Mouse (Mus musculus) embryonic facial prominence, embryonic 13.5 days (tissue): ENCODE measurements around the gene Ccdc82. TPM values are rescaled to one million over a fixed set of nuclear protein-coding genes. Genes with fewer than 3 reads are reported as not detected.

Experiments
- ATAC-seq: fragments of 200-750 bp; cut with Nextera tagmentation; 2 replicates; pipeline ENCODE4 v1.8.0; 2017; ENCODE audit warnings: low read depth; ENCODE audit not compliant: insufficient number of reproducible peaks, insufficient read depth, low FRiP score, low TSS enrichment
- H3K27ac ChIP-seq: fragments of 300-500 bp; sonication (generic); 2 replicates; pipeline ENCODE4 v1.5.1; 2015; ENCODE audit warnings: moderate library complexity, mild to moderate bottlenecking, inconsistent platforms
- H3K27me3 ChIP-seq: fragments of 300-500 bp; sonication (generic); 2 replicates; pipeline ENCODE4 v1.6.1; 2015; ENCODE audit warnings: mild to moderate bottlenecking, inconsistent platforms
- H3K36me3 ChIP-seq: fragments of 300-500 bp; sonication (generic); 2 replicates; pipeline ENCODE4 v1.6.1; 2015; ENCODE audit warnings: mild to moderate bottlenecking, inconsistent platforms
- H3K4me1 ChIP-seq: fragments of 300-500 bp; sonication (generic); 2 replicates; pipeline ENCODE4 v1.6.1; 2015; ENCODE audit warnings: inconsistent platforms
- H3K4me2 ChIP-seq: fragments of 300-500 bp; sonication (generic); 2 replicates; pipeline ENCODE4 v1.6.1; 2015; ENCODE audit warnings: moderate library complexity, mild to moderate bottlenecking, inconsistent platforms
- H3K4me3 ChIP-seq: fragments of 300-500 bp; sonication (generic); 2 replicates; pipeline ENCODE4 v1.5.1; 2015; ENCODE audit warnings: mild to moderate bottlenecking, inconsistent platforms
- H3K9ac ChIP-seq: fragments of 300-500 bp; sonication (generic); 2 replicates; pipeline ENCODE4 v1.6.1; 2015; ENCODE audit warnings: mild to moderate bottlenecking, inconsistent platforms
- H3K9me3 ChIP-seq: fragments of 300-500 bp; sonication (generic); 2 replicates; pipeline ENCODE4 v1.6.1; 2016; ENCODE audit warnings: inconsistent platforms
- WGBS: fragments of 180-500 bp; shearing (Covaris S2); methylation state at CpG from one replicate; pipeline ENCODE4 v1.1.7; 2015; ENCODE audit warnings: mixed read lengths; 5-methylcytosine and 5-hydroxymethylcytosine counted together
- polyA plus RNA-seq: library from polyadenylated mRNA; unstranded; fragments of >200 nt; fragmentation: Nextera tagmentation; extraction: Ambion mirVana; gene quantifications from 2 replicates; pipeline ENCODE4 v1.2.1, GENCODE M21; 2015

Gene Ccdc82
- 7.1 and 8.4 TPM in 2 replicates for polyA plus RNA-seq

GRCm38 (mm10) chr9:13246815-13247638 lies at the start of gene Ccdc82:
TSS of gene Ccdc82 (plus strand) at chr9:13246955.
- Histone ChIP-seq H3K27ac (peak within 1 kb of the TSS; percentile 78), H3K9me3 (no peaks in the 10 kb centered on the region), H3K4me3 (peak within 1 kb of the TSS; percentile 54), H3K9ac (peak within 1 kb of the TSS; percentile 82), H3K36me3 (no peaks in the 10 kb centered on the region), H3K4me2 (peak within 1 kb of the TSS; percentile 84), H3K4me1 (peaks cover 19% of the 10 kb centered on the region), H3K27me3 (no peaks in the 10 kb centered on the region)
- WGBS, result 4% methylated on average over 32 of the region's 39 CpGs
- ATAC-seq, result peak; percentile 99

- no peak overlapping the region for H3K27ac ChIP-seq
- no peak for ATAC-seq
- no peak overlapping the region for H3K4me2 ChIP-seq
- no peak overlapping the region for H3K4me3 ChIP-seq
- H3K9me3 ChIP-seq, result no peaks in the 10 kb centered on the region
- H3K9ac ChIP-seq, result no peak overlapping the region
- H3K27me3 ChIP-seq, result no peaks in the 10 kb centered on the region
- 73% methylated on average over 3 of the region's 3 CpGs for WGBS
- no peaks in the 10 kb centered on the region for H3K4me1 ChIP-seq
- no peaks in the 10 kb centered on the region for H3K36me3 ChIP-seq
Measured at GRCm38 (mm10) chr9:13200079-13200478, 46.7 kb upstream of the Ccdc82 start.

- H3K27me3 ChIP-seq, result no peaks in the 10 kb centered on the region
- WGBS, result 86% methylated on average over 1 of the region's 1 CpGs
- ATAC-seq, result no peak
- no peak overlapping the region for H3K27ac ChIP-seq
- no peak overlapping the region for H3K4me3 ChIP-seq
- no peaks in the 10 kb centered on the region for H3K36me3 ChIP-seq
- no peaks in the 10 kb centered on the region for H3K9me3 ChIP-seq
- no peak overlapping the region for H3K4me2 ChIP-seq
- no peak overlapping the region for H3K9ac ChIP-seq
- H3K4me1 ChIP-seq, result no peaks in the 10 kb centered on the region
Measured at GRCm38 (mm10) chr9:13203109-13203508, 43.6 kb upstream of the Ccdc82 start.

GRCm38 (mm10) chr9:13203681-13204080 lies 43.1 kb upstream of the Ccdc82 start:
- no peak for ATAC-seq
- no peaks in the 10 kb centered on the region for H3K4me1 ChIP-seq
- no peak overlapping the region for H3K4me3 ChIP-seq
- no peak overlapping the region for H3K27ac ChIP-seq
- no peaks in the 10 kb centered on the region for H3K27me3 ChIP-seq
- no peak overlapping the region for H3K9ac ChIP-seq
- WGBS, result 86% methylated on average over 5 of the region's 5 CpGs
- no peak overlapping the region for H3K4me2 ChIP-seq
- no peaks in the 10 kb centered on the region for H3K9me3 ChIP-seq
- H3K36me3 ChIP-seq, result no peaks in the 10 kb centered on the region

GRCm38 (mm10) chr9:13206369-13206768 lies 40.4 kb upstream of the Ccdc82 start:
- no peak overlapping the region for H3K9ac ChIP-seq
- H3K27me3 ChIP-seq, result no peaks in the 10 kb centered on the region
- H3K9me3 ChIP-seq, result no peaks in the 10 kb centered on the region
- H3K36me3 ChIP-seq, result no peaks in the 10 kb centered on the region
- H3K4me3 ChIP-seq, result no peak overlapping the region
- WGBS, result 59% methylated on average over 2 of the region's 2 CpGs
- no peaks in the 10 kb centered on the region for H3K4me1 ChIP-seq
- no peak overlapping the region for H3K4me2 ChIP-seq
- no peak overlapping the region for H3K27ac ChIP-seq
- no peak for ATAC-seq

GRCm38 (mm10) chr9:13225872-13226271 lies 20.9 kb upstream of the Ccdc82 start:
- H3K36me3 ChIP-seq, result no peaks in the 10 kb centered on the region
- H3K4me2 ChIP-seq, result no peak overlapping the region
- no peaks in the 10 kb centered on the region for H3K27me3 ChIP-seq
- H3K4me1 ChIP-seq, result no peaks in the 10 kb centered on the region
- no peak overlapping the region for H3K27ac ChIP-seq
- no peak overlapping the region for H3K9ac ChIP-seq
- H3K9me3 ChIP-seq, result peaks cover 9% of the 10 kb centered on the region
- H3K4me3 ChIP-seq, result no peak overlapping the region
- no peak; the same call in 1 of the 2 replicates for ATAC-seq
- 91% methylated on average over 1 of the region's 1 CpGs for WGBS

- WGBS, result 6% methylated on average over 4 of the region's 4 CpGs
- no peak overlapping the region for H3K27ac ChIP-seq
- no peak overlapping the region for H3K4me2 ChIP-seq
- no peaks in the 10 kb centered on the region for H3K27me3 ChIP-seq
- no peak overlapping the region for H3K4me3 ChIP-seq
- 0 out of 2 replicates have a peak, but pooled peaks cover 3% of the 10 kb centered on the region for H3K4me1 ChIP-seq
- peaks cover 9% of the 10 kb centered on the region for H3K9me3 ChIP-seq
- no peak for ATAC-seq
- H3K36me3 ChIP-seq, result no peaks in the 10 kb centered on the region
- H3K9ac ChIP-seq, result no peak overlapping the region
Measured at GRCm38 (mm10) chr9:13230553-13230952, 16.2 kb upstream of the Ccdc82 start.

- no peak overlapping the region for H3K4me3 ChIP-seq
- WGBS, result 16% methylated on average over 5 of the region's 5 CpGs
- no peak overlapping the region for H3K9ac ChIP-seq
- no peak overlapping the region for H3K27ac ChIP-seq
- no peak overlapping the region for H3K4me2 ChIP-seq
- H3K4me1 ChIP-seq, result 0 out of 2 replicates have a peak, but pooled peaks cover 3% of the 10 kb centered on the region
- H3K9me3 ChIP-seq, result peaks cover 9% of the 10 kb centered on the region
- no peaks in the 10 kb centered on the region for H3K27me3 ChIP-seq
- H3K36me3 ChIP-seq, result no peaks in the 10 kb centered on the region
- no peak for ATAC-seq
Measured at GRCm38 (mm10) chr9:13231545-13232216, 15.1 kb upstream of the Ccdc82 start.

- no peak for ATAC-seq
- H3K4me1 ChIP-seq, result peaks cover 16% of the 10 kb centered on the region
Measured at GRCm38 (mm10) chr9:13242321-13242720, 4.4 kb upstream of the Ccdc82 start.

GRCm38 (mm10) chr9:13245481-13245880 lies 1.3 kb upstream of the Ccdc82 start, which contains the start of gene Jrkl:
TSS of gene Jrkl (minus strand) at chr9:13245829.
- peak within 1 kb of the TSS; percentile 54 for H3K4me3 ChIP-seq
- H3K4me1 ChIP-seq, result peaks cover 19% of the 10 kb centered on the region
- no peak for ATAC-seq
- H3K27me3 ChIP-seq, result no peaks in the 10 kb centered on the region
- no peaks in the 10 kb centered on the region for H3K9me3 ChIP-seq
- peak within 1 kb of the TSS; percentile 65 for H3K4me2 ChIP-seq
- peak within 1 kb of the TSS; percentile 76 for H3K27ac ChIP-seq
- no peaks in the 10 kb centered on the region for H3K36me3 ChIP-seq
- peak within 1 kb of the TSS; percentile 78 for H3K9ac ChIP-seq
- 5% methylated on average over 10 of the region's 10 CpGs for WGBS

More at GRCm38 (mm10) chr9:13242321-13242720, 4.4 kb upstream of the Ccdc82 start:
- no peak overlapping the region for H3K4me3 ChIP-seq
- no peaks in the 10 kb centered on the region for H3K9me3 ChIP-seq
- no peak overlapping the region for H3K4me2 ChIP-seq
- H3K27ac ChIP-seq, result no peak overlapping the region
- H3K36me3 ChIP-seq, result no peaks in the 10 kb centered on the region
- H3K27me3 ChIP-seq, result no peaks in the 10 kb centered on the region
- H3K9ac ChIP-seq, result no peak overlapping the region

GRCm38 (mm10) chr9:13248104-13248503 lies 1.3 kb downstream of the Ccdc82 start:
- no peak overlapping the region for H3K4me2 ChIP-seq
- no peak overlapping the region for H3K9ac ChIP-seq
- no peaks in the 10 kb centered on the region for H3K36me3 ChIP-seq
- H3K9me3 ChIP-seq, result no peaks in the 10 kb centered on the region
- H3K27ac ChIP-seq, result no peak overlapping the region
- no peak for ATAC-seq
- H3K4me1 ChIP-seq, result peaks cover 19% of the 10 kb centered on the region
- H3K27me3 ChIP-seq, result no peaks in the 10 kb centered on the region
- no peak overlapping the region for H3K4me3 ChIP-seq
- WGBS, result 94% methylated on average over 4 of the region's 4 CpGs

GRCm38 (mm10) chr9:13251251-13251650 lies 4.5 kb downstream of the Ccdc82 start:
- no peak for ATAC-seq
- Histone ChIP-seq H3K4me2 (no peak overlapping the region), H3K9me3 (no peaks in the 10 kb centered on the region), H3K9ac (no peak overlapping the region), H3K36me3 (no peaks in the 10 kb centered on the region), H3K4me1 (peaks cover 7% of the 10 kb centered on the region; the same call in 1 of the 2 replicates), H3K27me3 (no peaks in the 10 kb centered on the region), H3K4me3 (no peak overlapping the region), H3K27ac (no peak overlapping the region)
- 70% methylated on average over 2 of the region's 2 CpGs for WGBS
